Mouse (Mus musculus) megakaryocyte, embryonic 14.5 days (primary cell): Measurements from ENCODE around the gene Oma1.

ENCODE experiments used
- FLI1 ChIP-seq: IDR thresholded peaks from 2 replicates; pipeline ENCODE4 v1.6.1; 2012; ENCODE audit warnings: low read length, inconsistent platforms, mixed read lengths
- GATA1 ChIP-seq: IDR thresholded peaks from 3 replicates; pipeline ENCODE4 v1.6.1; 2012; ENCODE audit warnings: mixed read lengths, low read length, inconsistent platforms, borderline replicate concordance

GRCm38 (mm10) chr4:103410217-103410799, 96.7 kb downstream of the Oma1 start:
- TF ChIP-seq FLI1 = no peak
- no peak for TF ChIP-seq GATA1
